Mouse (Mus musculus) olfactory bulb, adult 2 months (tissue): ENCODE measurements around the gene Xylt2.

Experiments
- CTCF ChIP-seq: fragments of 200-500 bp; IDR thresholded peaks from 2 replicates; pipeline ENCODE4 v1.5.1; 2012; ENCODE audit warnings: low read depth, mild to moderate bottlenecking, low read length, moderate library complexity; ENCODE audit not compliant: insufficient read depth
- POLR2A ChIP-seq: fragments of 200-500 bp; IDR thresholded peaks from 2 replicates; pipeline ENCODE4 v1.6.1; 2012; ENCODE audit warnings: mild to moderate bottlenecking, low read depth, low read length, moderate library complexity; ENCODE audit not compliant: insufficient read depth

DNA sequence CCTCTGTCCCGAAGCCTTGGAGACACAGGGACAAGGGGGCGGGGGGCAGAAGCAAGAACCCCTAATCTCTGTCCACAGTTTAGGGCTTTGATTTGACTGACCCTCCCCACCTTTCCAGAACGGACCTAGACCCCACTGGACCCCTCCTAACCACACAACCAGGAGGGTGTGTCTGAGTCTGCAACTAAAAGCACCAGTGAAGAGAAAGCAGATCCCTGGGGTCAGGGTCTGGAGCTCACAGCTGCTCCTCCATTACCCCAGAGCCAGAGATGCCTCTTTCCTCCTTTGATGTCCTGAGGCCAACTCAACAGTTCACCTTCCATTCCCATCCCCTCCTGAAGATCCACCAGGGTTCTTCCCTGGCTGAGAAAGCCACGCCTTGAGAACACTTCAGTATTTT is 1.0 kb downstream of the Xylt2 start:
- no peak for TF ChIP-seq POLR2A
- no peak for TF ChIP-seq CTCF
